In genomic region chr2:20957995-20958394, GRCm38 (mm10) we compare ENCODE assay signal across 25 mouse cellular contexts. TPM values are rescaled to one million over a fixed set of nuclear protein-coding genes. Genes with fewer than 3 reads are reported as not detected.
A peak's percentile ranks its signal among the peaks of the same experiment; 100 is the strongest.
DNase-seq lines count a peak whose midpoint lies in the region; ATAC-seq and TF ChIP-seq lines count a peak whose summit lies in the region.
"Had no signal": no experiment of that assay in that cellular context is flagged by ENCODE, and none has a peak within 500 bp of the region (broad histone marks: within the 10 kb centered on the region; RNA-seq: fewer than 3 reads in every experiment).

No protein-coding gene starts in this region.

- TF ChIP-seq POLR2A in cerebellum, adult 2 months (IDR thresholded peaks at IDR 0.05; ENCODE audit: borderline replicate concordance, insufficient read depth, low read length) = no peak

- H3K9me3 ChIP-seq in intestine, postnatal 0 days (ENCODE audit: control insufficient read depth) = no peaks in the 10 kb centered on the region
- H3K9me3 ChIP-seq in intestine, embryonic 15.5 days = no peaks in the 10 kb centered on the region
- no peaks in the 10 kb centered on the region for H3K9me3 ChIP-seq in liver, embryonic 13.5 days (replicated peaks)
- no peaks in the 10 kb centered on the region for H3K9me3 ChIP-seq in liver, embryonic 11.5 days (ENCODE audit: control insufficient read depth, low read length)
- no peaks in the 10 kb centered on the region for H3K9me3 ChIP-seq in E14TG2a.4 (ENCODE audit: low read length)
- H3K9me3 ChIP-seq: G1E; heart, embryonic 13.5 days had no signal

- no peak overlapping the region; the same call in 1 of the 2 replicates for H3K27ac ChIP-seq in cerebellum, adult 2 months (ENCODE audit: insufficient read depth, low read length)
- no peak overlapping the region for H3K27ac ChIP-seq in intestine, postnatal 0 days (ENCODE audit: low read depth, low read length)
- H3K27ac ChIP-seq in intestine, embryonic 15.5 days = no peak overlapping the region
- H3K27ac ChIP-seq in liver, embryonic 13.5 days = 0 out of 2 replicates have a peak overlapping the region, but pooled peaks have one; percentile 2
- no peak overlapping the region for H3K27ac ChIP-seq in liver, embryonic 11.5 days (ENCODE audit: low read depth, low read length)
- H3K27ac ChIP-seq: heart, embryonic 13.5 days; hindbrain, embryonic 14.5 days had no signal

- 29% methylated on average over 1 of the region's 1 CpGs for WGBS in cerebellum, adult 2 months
- WGBS in intestine, postnatal 0 days = 89% methylated on average over 1 of the region's 1 CpGs
- WGBS in intestine, embryonic 15.5 days = 88% methylated on average over 1 of the region's 1 CpGs
- WGBS in liver, embryonic 13.5 days (ENCODE audit: insufficient replicate concordance) = 76% methylated on average over 1 of the region's 1 CpGs
- WGBS in liver, embryonic 11.5 days = 87% methylated on average over 1 of the region's 1 CpGs

- no peaks in the 10 kb centered on the region for H3K27me3 ChIP-seq in cerebellum, adult 2 months (ENCODE audit: control insufficient read depth, insufficient read depth, low read length)
- no peaks in the 10 kb centered on the region for H3K27me3 ChIP-seq in intestine, postnatal 0 days (replicated peaks; ENCODE audit: control insufficient read depth, insufficient read depth, low read length)
- no peaks in the 10 kb centered on the region for H3K27me3 ChIP-seq in intestine, embryonic 15.5 days (replicated peaks)
- no peaks in the 10 kb centered on the region for H3K27me3 ChIP-seq in liver, embryonic 13.5 days
- H3K27me3 ChIP-seq in liver, embryonic 11.5 days (replicated peaks; ENCODE audit: control insufficient read depth, insufficient read depth, low read length) = no peaks in the 10 kb centered on the region
- H3K27me3 ChIP-seq in E14TG2a.4 (ENCODE audit: insufficient read depth, low read length) = no peaks in the 10 kb centered on the region
- H3K27me3 ChIP-seq: CH12.LX; heart, embryonic 13.5 days had no signal

- no peak overlapping the region for H3K4me2 ChIP-seq in intestine, postnatal 0 days (replicated peaks; ENCODE audit: low read depth)
- no peak overlapping the region for H3K4me2 ChIP-seq in intestine, embryonic 15.5 days (replicated peaks)
- no peak overlapping the region for H3K4me2 ChIP-seq in liver, embryonic 13.5 days
- H3K4me2 ChIP-seq in liver, embryonic 11.5 days = no peak overlapping the region
- H3K4me2 ChIP-seq: heart, embryonic 13.5 days; hindbrain, embryonic 14.5 days; midbrain, embryonic 11.5 days had no signal

- TF ChIP-seq CTCF in cerebellum, adult 2 months (IDR thresholded peaks at IDR 0.05; ENCODE audit: borderline replicate concordance, insufficient read depth, low read depth, low read length) = no peak
- TF ChIP-seq CTCF in intestine, postnatal 0 days (IDR thresholded peaks at IDR 0.05; ENCODE audit: low read depth) = peak; percentile 45
- TF ChIP-seq CTCF in E14TG2a.4 (conservative IDR thresholded peaks at IDR 0.05; ENCODE audit: low read length) = 0 out of 2 replicates have a peak, but pooled peaks have one; percentile 3

- peak; percentile 18 to 29 for DNase-seq in cerebellum, adult 2 months
- DNase-seq in cerebellum, adult 11 months = no peak
- DNase-seq in liver, embryonic 13.5 days = no peak
- DNase-seq in liver, embryonic 11.5 days (ENCODE audit: low spot score) = no peak
- DNase-seq in spleen, adult 12 weeks (ENCODE audit: low spot score) = no peak
- DNase-seq: adrenal gland, postnatal 10 days; cerebellum, postnatal 10 days; forebrain, postnatal 0 days; gastrocnemius, postnatal 10 days; heart, postnatal 10 days; kidney, adult 2 months; kidney, postnatal 14 days; lung, adult 18-20 months; thymus, adult 2 months; thymus, postnatal 36 days had no signal

- H3K9ac ChIP-seq in intestine, postnatal 0 days (ENCODE audit: low read depth, low read length) = no peak overlapping the region
- H3K9ac ChIP-seq in intestine, embryonic 15.5 days = no peak overlapping the region
- no peak overlapping the region for H3K9ac ChIP-seq in liver, embryonic 13.5 days
- H3K9ac ChIP-seq in liver, embryonic 11.5 days (ENCODE audit: low read depth, low read length) = no peak overlapping the region
- H3K9ac ChIP-seq: forebrain, postnatal 0 days; heart, embryonic 13.5 days; hindbrain, embryonic 14.5 days had no signal

- H3K36me3 ChIP-seq in intestine, postnatal 0 days (ENCODE audit: control insufficient read depth, insufficient read depth) = no peaks in the 10 kb centered on the region
- no peaks in the 10 kb centered on the region for H3K36me3 ChIP-seq in intestine, embryonic 15.5 days
- H3K36me3 ChIP-seq in liver, embryonic 13.5 days = peaks cover 13% of the 10 kb centered on the region; the same call in 1 of the 2 replicates
- no peaks in the 10 kb centered on the region for H3K36me3 ChIP-seq in liver, embryonic 11.5 days (ENCODE audit: control insufficient read depth, insufficient read depth, low read length)
- peaks cover 6% of the 10 kb centered on the region; the same call in 1 of the 2 replicates for H3K36me3 ChIP-seq in E14TG2a.4 (ENCODE audit: insufficient read depth, low read length)

- no peak for ATAC-seq in intestine, postnatal 0 days
- no peak for ATAC-seq in intestine, embryonic 15.5 days
- ATAC-seq in liver, embryonic 13.5 days (ENCODE audit: low read depth) = no peak
- no peak for ATAC-seq in liver, embryonic 11.5 days (replicated peaks; ENCODE audit: low FRiP score)
- ATAC-seq: forebrain, postnatal 0 days; midbrain, embryonic 16.5 days had no signal

- H3K4me1 ChIP-seq in cerebellum, adult 2 months (ENCODE audit: control insufficient read depth, insufficient read depth, low read length) = peaks cover 21% of the 10 kb centered on the region; the same call in 1 of the 2 replicates
- peaks cover 9% of the 10 kb centered on the region; the same call in 1 of the 2 replicates for H3K4me1 ChIP-seq in intestine, postnatal 0 days (replicated peaks; ENCODE audit: control insufficient read depth, insufficient read depth, low read length)
- H3K4me1 ChIP-seq in intestine, embryonic 15.5 days (replicated peaks) = peaks cover 9% of the 10 kb centered on the region
- peaks cover 57% of the 10 kb centered on the region for H3K4me1 ChIP-seq in liver, embryonic 13.5 days (replicated peaks)
- H3K4me1 ChIP-seq in liver, embryonic 11.5 days (replicated peaks; ENCODE audit: control insufficient read depth, insufficient read depth, low read length) = peaks cover 30% of the 10 kb centered on the region
- H3K4me1 ChIP-seq in E14TG2a.4 (replicated peaks; ENCODE audit: low read depth, low read length) = peaks cover 50% of the 10 kb centered on the region

- no peak overlapping the region for H3K4me3 ChIP-seq in cerebellum, adult 2 months (replicated peaks; ENCODE audit: insufficient read depth, low read depth, low read length)
- no peak overlapping the region for H3K4me3 ChIP-seq in intestine, postnatal 0 days (ENCODE audit: low read depth, low read length)
- H3K4me3 ChIP-seq in intestine, embryonic 15.5 days (replicated peaks) = no peak overlapping the region
- no peak overlapping the region for H3K4me3 ChIP-seq in liver, embryonic 13.5 days (replicated peaks)
- H3K4me3 ChIP-seq in liver, embryonic 11.5 days (ENCODE audit: low read depth, low read length) = no peak overlapping the region
- no peak overlapping the region for H3K4me3 ChIP-seq in E14TG2a.4 (replicated peaks; ENCODE audit: low read length)
- H3K4me3 ChIP-seq: erythroblast, embryonic 14.5 days; heart, embryonic 13.5 days had no signal

RNA-seq across cellular contexts. Expression of gene Arhgap21, which starts 10.7 kb away (rescaled TPM):
- polyA plus RNA-seq in cerebellum, adult 2 months (2012; rRNA removed) = 213 and 231 TPM in 2 replicates
- 6.5 and 6.9 TPM in 2 replicates for polyA plus RNA-seq in intestine, postnatal 0 days (2015; fragmentation: Nextera tagmentation; extraction: Ambion mirVana)
- 10.2 and 13.6 TPM in 2 replicates for polyA plus RNA-seq in intestine, embryonic 15.5 days (2015; fragmentation: Nextera tagmentation; extraction: Ambion mirVana)
- 6.7 and 6.9 TPM in 2 replicates for polyA plus RNA-seq in liver, embryonic 13.5 days (2015; fragmentation: Nextera tagmentation; extraction: Ambion mirVana)
- polyA plus RNA-seq in liver, embryonic 11.5 days (2014; fragmentation: Nextera tagmentation; extraction: Ambion mirVana) = 14.2 and 15.3 TPM in 2 replicates

Comparison
In these comparisons a context has a peak if more than half of its experiments do, and no peak if none do; other contexts are left out.
1. DNase-seq: peak in cerebellum, adult 2 months (2 of 2); none in cerebellum, adult 11 months (single experiment), liver, embryonic 13.5 days (single experiment), liver, embryonic 11.5 days (single experiment) and spleen, adult 12 weeks (single experiment).
2. RNA of gene Arhgap21, which starts 10.7 kb away (polyA plus RNA-seq): 213 to 231 TPM in cerebellum, adult 2 months; 14.2 to 15.3 TPM in liver, embryonic 11.5 days, 10.2 to 13.6 TPM in intestine, embryonic 15.5 days, 6.7 to 6.9 TPM in liver, embryonic 13.5 days and 6.5 to 6.9 TPM in intestine, postnatal 0 days; every median in the first group is over 10 times any median in the second.